Mouse (Mus musculus) E14TG2a.4 (cell line): ENCODE measurements around the gene E330021D16Rik.

ENCODE experiments used
- CTCF ChIP-seq: conservative IDR thresholded peaks from 2 replicates; pipeline ENCODE4 v1.5.1; 2014; ENCODE audit warnings: low read length
- NANOG ChIP-seq: IDR thresholded peaks from 2 replicates; pipeline ENCODE4 v1.6.1; 2014; ENCODE audit warnings: borderline replicate concordance, low read length, mixed read lengths
- POU5F1 ChIP-seq: IDR thresholded peaks from 2 replicates; pipeline ENCODE4 v1.6.1; 2014; ENCODE audit warnings: low read length, borderline replicate concordance

DNA sequence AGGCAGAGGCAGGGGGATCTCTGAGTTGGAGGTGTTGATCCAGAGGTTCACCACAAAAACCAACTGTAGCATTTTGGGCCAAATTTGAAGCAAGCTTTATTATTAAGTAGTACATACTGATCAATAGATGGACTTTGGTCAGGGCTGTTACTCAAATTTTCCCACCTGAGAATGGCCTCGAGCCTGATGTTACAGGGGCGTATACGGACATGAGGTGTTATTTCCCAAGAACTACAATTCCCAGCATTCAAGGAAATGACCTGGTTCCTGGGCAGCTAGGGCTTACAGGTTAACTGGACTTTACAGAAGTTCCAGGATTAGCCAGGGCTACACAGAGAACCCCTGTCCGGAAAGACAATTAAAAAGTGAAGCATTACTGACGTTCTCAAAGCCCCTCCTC is 13.0 kb upstream of the E330021D16Rik start:
- TF ChIP-seq CTCF = no peak
- no peak for TF ChIP-seq NANOG
- no peak for TF ChIP-seq POU5F1
